Mouse (Mus musculus) limb, embryonic 13.5 days (tissue): ENCODE results near the gene Nr1h2. TPM values are rescaled to one million over a fixed set of nuclear protein-coding genes. Genes with fewer than 3 reads are reported as not detected.

Experiments used
- ATAC-seq: fragments of 200-750 bp; cut with Nextera tagmentation; 2 replicates; pipeline ENCODE4 v1.8.0; 2017; ENCODE audit warnings: low read depth, moderate number of reproducible peaks, moderate TSS enrichment; ENCODE audit not compliant: low FRiP score
- H3K27ac ChIP-seq: fragments of 300-500 bp; sonication (generic); 2 replicates; pipeline ENCODE4 v1.5.1; 2015; ENCODE audit warnings: inconsistent platforms, mild to moderate bottlenecking, moderate library complexity
- H3K27me3 ChIP-seq: fragments of 300-500 bp; sonication (generic); 2 replicates; pipeline ENCODE4 v1.6.1; 2015; ENCODE audit warnings: mild to moderate bottlenecking, inconsistent platforms
- H3K36me3 ChIP-seq: fragments of 300-500 bp; sonication (generic); 2 replicates; pipeline ENCODE4 v1.6.1; 2015; ENCODE audit warnings: inconsistent platforms, mild to moderate bottlenecking, moderate library complexity
- H3K4me1 ChIP-seq: fragments of 300-500 bp; sonication (generic); 2 replicates; pipeline ENCODE4 v1.6.1; 2015; ENCODE audit warnings: inconsistent platforms
- H3K4me2 ChIP-seq: fragments of 300-500 bp; sonication (generic); replicated peaks from 2 replicates; pipeline ENCODE4 v1.6.1; 2015; ENCODE audit warnings: inconsistent platforms, mild to moderate bottlenecking, moderate library complexity
- H3K4me3 ChIP-seq: fragments of 300-500 bp; sonication (generic); 2 replicates; pipeline ENCODE4 v1.5.1; 2015; ENCODE audit warnings: moderate library complexity, mild to moderate bottlenecking, inconsistent platforms
- H3K9ac ChIP-seq: fragments of 300-500 bp; sonication (generic); 2 replicates; pipeline ENCODE4 v1.6.1; 2015; ENCODE audit warnings: mild to moderate bottlenecking, inconsistent platforms
- H3K9me3 ChIP-seq: fragments of 300-500 bp; sonication (generic); 2 replicates; pipeline ENCODE4 v1.6.1; 2016; ENCODE audit warnings: inconsistent platforms
- WGBS: fragments of 180-500 bp; shearing (Covaris S2); methylation state at CpG from one replicate; pipeline ENCODE4 v1.1.7; 2015; 5-methylcytosine and 5-hydroxymethylcytosine counted together
- polyA plus RNA-seq: library from polyadenylated mRNA; unstranded; fragments of >200 nt; fragmentation: Nextera tagmentation; extraction: Ambion mirVana; gene quantifications from 2 replicates; pipeline ENCODE4 v1.2.1, GENCODE M21; 2015

The Nr1h2 gene
- 70.5 and 72.4 TPM in 2 replicates for polyA plus RNA-seq

- Histone ChIP-seq H3K4me1 (peaks cover 13% of the 10 kb centered on the region), H3K9ac (peak within 1 kb of the TSS; percentile 73), H3K36me3 (peaks cover 32% of the 10 kb centered on the region), H3K27ac (peak within 1 kb of the TSS; percentile 98), H3K9me3 (no peaks in the 10 kb centered on the region), H3K4me2 (peak within 1 kb of the TSS; percentile 69), H3K27me3 (no peaks in the 10 kb centered on the region), H3K4me3 (peak within 1 kb of the TSS; percentile 91)
- ATAC-seq, result peak; percentile 84
- under 1% methylated on average over 22 of the region's 22 CpGs for WGBS
Measured at GRCm38 (mm10) chr7:44553826-44554225, at the start of gene Nr1h2. Nr1h2 (minus strand) TSS chr7:44553951.

GRCm38 (mm10) chr7:44603186-44603855, 49.6 kb upstream of the Nr1h2 start:
- H3K36me3 ChIP-seq, result no peaks in the 10 kb centered on the region
- 3% methylated on average over 20 of the region's 20 CpGs for WGBS
- H3K4me3 ChIP-seq, result peak overlapping the region; percentile 37
- H3K4me2 ChIP-seq, result peak overlapping the region; percentile 62
- H3K27ac ChIP-seq, result no peak overlapping the region
- peaks cover 13% of the 10 kb centered on the region; the same call in 1 of the 2 replicates for H3K4me1 ChIP-seq
- ATAC-seq, result no peak
- peaks cover 84% of the 10 kb centered on the region for H3K27me3 ChIP-seq
- H3K9me3 ChIP-seq, result no peaks in the 10 kb centered on the region
- no peak overlapping the region for H3K9ac ChIP-seq

DNA sequence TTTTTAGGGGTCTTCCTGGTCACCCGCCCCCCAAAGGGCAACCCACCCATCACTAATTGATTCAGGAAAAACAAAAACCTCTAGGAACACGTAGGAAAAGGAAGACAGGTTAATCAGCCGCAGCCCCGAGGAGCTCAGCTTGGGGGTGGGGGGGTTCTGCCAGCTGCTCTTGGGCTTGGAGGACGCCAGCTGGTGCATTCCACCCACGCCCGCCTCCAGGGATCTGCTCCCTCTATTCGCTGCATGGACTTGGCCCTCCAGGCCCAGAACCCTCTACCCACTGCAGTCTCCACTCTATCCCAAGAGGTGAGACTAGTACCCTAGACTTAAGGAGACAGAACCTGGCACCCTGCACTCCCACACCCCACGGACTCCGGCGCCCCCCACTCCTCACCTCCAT, 48.7 kb upstream of the Nr1h2 start:
- WGBS, result 10% methylated on average over 11 of the region's 11 CpGs
- no peak overlapping the region for H3K4me2 ChIP-seq
- peaks cover 76% of the 10 kb centered on the region for H3K27me3 ChIP-seq
- no peak overlapping the region for H3K27ac ChIP-seq
- no peaks in the 10 kb centered on the region for H3K36me3 ChIP-seq
- H3K9me3 ChIP-seq, result no peaks in the 10 kb centered on the region
- peaks cover 13% of the 10 kb centered on the region; the same call in 1 of the 2 replicates for H3K4me1 ChIP-seq
- H3K9ac ChIP-seq, result no peak overlapping the region
- no peak overlapping the region for H3K4me3 ChIP-seq
- no peak for ATAC-seq

- Histone ChIP-seq H3K9ac (0 out of 2 replicates have a peak overlapping the region, but pooled peaks have one; percentile 43), H3K36me3 (no peaks in the 10 kb centered on the region), H3K27ac (no peak overlapping the region), H3K27me3 (peaks cover 68% of the 10 kb centered on the region), H3K9me3 (no peaks in the 10 kb centered on the region), H3K4me2 (no peak overlapping the region), H3K4me1 (peaks cover 13% of the 10 kb centered on the region; the same call in 1 of the 2 replicates), H3K4me3 (no peak overlapping the region)
- WGBS, result 12% methylated on average over 19 of the region's 19 CpGs
- ATAC-seq, result no peak
Measured at GRCm38 (mm10) chr7:44601646-44602045, 47.9 kb upstream of the Nr1h2 start.

DNA sequence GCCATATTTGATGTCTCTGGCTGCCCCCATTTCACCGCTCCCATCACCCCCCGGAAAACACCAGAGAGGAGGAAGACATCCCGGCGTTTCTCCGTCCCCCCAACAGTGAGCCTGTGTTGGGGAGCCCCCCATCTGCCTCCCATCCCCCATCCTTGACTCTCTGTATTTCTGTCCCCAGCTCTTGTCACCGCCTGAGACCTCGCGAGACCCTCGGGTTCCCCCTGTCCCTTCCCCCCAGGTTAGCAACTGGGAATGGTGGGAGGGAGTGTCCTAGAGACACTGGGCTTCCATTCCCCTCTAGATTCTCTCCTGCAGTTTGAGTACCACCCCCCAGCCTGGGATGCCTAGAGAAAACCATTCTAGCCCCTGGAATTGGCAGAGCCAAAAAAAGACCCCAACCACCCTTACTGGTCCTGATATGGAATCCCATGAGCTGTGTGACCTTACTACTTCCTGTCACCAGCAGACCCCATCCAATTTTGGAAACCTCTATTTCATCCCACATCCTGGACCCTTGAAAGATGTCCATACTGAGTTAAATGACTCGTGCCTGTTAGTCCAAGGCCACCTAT, 47.0 kb upstream of the Nr1h2 start:
- Histone ChIP-seq H3K9me3 (no peaks in the 10 kb centered on the region), H3K4me2 (no peak overlapping the region), H3K27me3 (peaks cover 59% of the 10 kb centered on the region), H3K4me3 (no peak overlapping the region), H3K9ac (no peak overlapping the region), H3K27ac (no peak overlapping the region), H3K4me1 (peaks cover 13% of the 10 kb centered on the region; the same call in 1 of the 2 replicates), H3K36me3 (no peaks in the 10 kb centered on the region)
- no peak for ATAC-seq
- WGBS, result 74% methylated on average over 10 of the region's 10 CpGs

GRCm38 (mm10) chr7:44598336-44598735, 44.6 kb upstream of the Nr1h2 start:
- Histone ChIP-seq H3K4me2 (no peak overlapping the region), H3K9ac (no peak overlapping the region), H3K36me3 (no peaks in the 10 kb centered on the region), H3K4me1 (peaks cover 6% of the 10 kb centered on the region), H3K27me3 (peaks cover 46% of the 10 kb centered on the region), H3K27ac (no peak overlapping the region), H3K4me3 (no peak overlapping the region), H3K9me3 (no peaks in the 10 kb centered on the region)
- 86% methylated on average over 11 of the region's 12 CpGs for WGBS
- ATAC-seq, result no peak

DNA sequence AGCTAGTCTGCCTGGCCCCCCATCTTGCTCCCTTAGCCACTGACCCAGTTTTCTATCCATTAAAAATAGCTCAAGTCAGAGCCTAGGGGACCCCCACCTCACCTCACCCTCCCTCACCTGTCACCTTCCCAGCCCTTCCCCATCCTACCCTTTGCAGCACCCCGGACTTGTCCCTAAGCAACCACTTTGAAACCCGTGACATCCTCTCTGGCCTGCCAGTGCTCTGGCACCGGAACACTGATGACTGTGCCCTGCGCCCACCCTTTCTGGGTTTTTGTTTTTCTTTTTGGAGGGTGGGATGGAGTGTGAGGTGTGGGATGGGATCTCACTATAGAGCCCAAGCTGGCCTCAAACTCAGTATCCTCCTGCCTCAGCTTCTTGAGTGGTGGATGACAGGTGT, 43.9 kb upstream of the Nr1h2 start:
- 89% methylated on average over 4 of the region's 4 CpGs for WGBS
- no peak for ATAC-seq
- Histone ChIP-seq H3K4me2 (no peak overlapping the region), H3K27ac (no peak overlapping the region), H3K36me3 (no peaks in the 10 kb centered on the region), H3K27me3 (peaks cover 46% of the 10 kb centered on the region), H3K4me3 (no peak overlapping the region), H3K9ac (no peak overlapping the region), H3K9me3 (no peaks in the 10 kb centered on the region), H3K4me1 (peaks cover 9% of the 10 kb centered on the region)

- H3K27me3 ChIP-seq, result peaks cover 46% of the 10 kb centered on the region
- no peak for ATAC-seq
Measured at GRCm38 (mm10) chr7:44596996-44597538, 43.3 kb upstream of the Nr1h2 start.

DNA sequence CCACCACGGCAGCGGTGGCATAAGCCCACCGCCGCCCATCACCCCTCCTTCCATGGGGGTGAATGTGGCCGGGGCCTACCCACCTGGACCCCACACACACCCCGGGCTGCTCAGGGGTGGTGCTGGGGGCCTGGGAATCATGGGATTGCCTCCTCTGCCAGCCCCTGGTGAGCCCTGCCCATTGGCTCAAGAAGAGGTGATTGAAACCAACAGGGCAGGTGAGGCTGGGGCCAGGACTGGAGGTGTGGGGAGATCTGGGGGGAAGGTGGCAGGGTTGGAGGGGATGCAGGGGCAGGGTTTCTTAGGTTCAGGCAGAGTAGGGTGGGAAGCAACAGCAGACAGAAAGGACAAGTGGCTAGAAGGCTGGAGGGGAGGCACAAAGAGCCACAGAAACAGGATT, 42.3 kb upstream of the Nr1h2 start:
- H3K9ac ChIP-seq, result no peak overlapping the region
- peaks cover 46% of the 10 kb centered on the region for H3K27me3 ChIP-seq

More at GRCm38 (mm10) chr7:44596996-44597538, 43.3 kb upstream of the Nr1h2 start:
- Histone ChIP-seq H3K4me3 (no peak overlapping the region), H3K36me3 (no peaks in the 10 kb centered on the region), H3K9me3 (no peaks in the 10 kb centered on the region), H3K4me2 (no peak overlapping the region), H3K9ac (no peak overlapping the region), H3K4me1 (peaks cover 9% of the 10 kb centered on the region), H3K27ac (no peak overlapping the region)
- WGBS, result 46% methylated on average over 5 of the region's 5 CpGs

GRCm38 (mm10) chr7:44595131-44595561, 41.4 kb upstream of the Nr1h2 start:
- Histone ChIP-seq H3K4me2 (no peak overlapping the region), H3K4me3 (no peak overlapping the region), H3K9me3 (no peaks in the 10 kb centered on the region), H3K36me3 (no peaks in the 10 kb centered on the region), H3K27me3 (peaks cover 45% of the 10 kb centered on the region), H3K27ac (no peak overlapping the region), H3K9ac (no peak overlapping the region), H3K4me1 (peaks cover 21% of the 10 kb centered on the region)
- 92% methylated on average over 20 of the region's 20 CpGs for WGBS
- ATAC-seq, result no peak

More for the DNA sequence above, 42.3 kb upstream of the Nr1h2 start:
- H3K4me2 ChIP-seq, result no peak overlapping the region
- no peak overlapping the region for H3K4me3 ChIP-seq
- H3K27ac ChIP-seq, result no peak overlapping the region
- no peaks in the 10 kb centered on the region for H3K36me3 ChIP-seq
- ATAC-seq, result no peak
- 92% methylated on average over 6 of the region's 6 CpGs for WGBS
- H3K4me1 ChIP-seq, result peaks cover 18% of the 10 kb centered on the region
- no peaks in the 10 kb centered on the region for H3K9me3 ChIP-seq

DNA sequence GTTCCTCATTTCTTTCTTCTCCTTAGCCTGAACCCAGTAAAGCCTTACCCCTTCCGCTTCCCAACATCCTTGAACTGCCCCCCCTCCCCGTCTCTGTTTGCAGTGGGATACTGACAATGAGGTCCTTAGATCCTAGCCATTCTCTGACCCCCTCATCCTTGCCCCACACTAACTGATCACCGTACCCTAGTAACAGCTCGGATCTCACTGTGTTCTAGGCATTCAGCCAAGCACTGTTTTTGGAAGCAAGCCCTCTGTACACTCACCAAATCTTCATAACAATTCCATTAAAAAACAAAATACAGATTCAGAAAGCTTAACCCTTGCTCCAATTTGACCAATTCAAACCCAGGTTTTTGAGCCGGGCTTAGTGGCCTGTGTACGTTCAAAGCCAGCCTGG, 40.5 kb upstream of the Nr1h2 start:
- Histone ChIP-seq H3K36me3 (no peaks in the 10 kb centered on the region), H3K9me3 (no peaks in the 10 kb centered on the region), H3K4me1 (peaks cover 29% of the 10 kb centered on the region), H3K4me3 (no peak overlapping the region), H3K4me2 (no peak overlapping the region), H3K9ac (no peak overlapping the region), H3K27me3 (peaks cover 51% of the 10 kb centered on the region), H3K27ac (no peak overlapping the region)
- WGBS, result 69% methylated on average over 6 of the region's 6 CpGs
- ATAC-seq, result no peak

GRCm38 (mm10) chr7:44593775-44594174, 40.0 kb upstream of the Nr1h2 start:
- H3K27ac ChIP-seq, result no peak overlapping the region
- peaks cover 56% of the 10 kb centered on the region for H3K27me3 ChIP-seq
- WGBS, result under 1% methylated on average over 22 of the region's 22 CpGs
- H3K9me3 ChIP-seq, result no peaks in the 10 kb centered on the region
- H3K4me2 ChIP-seq, result peak overlapping the region; percentile 27
- H3K4me1 ChIP-seq, result peaks cover 34% of the 10 kb centered on the region
- H3K36me3 ChIP-seq, result no peaks in the 10 kb centered on the region
- H3K9ac ChIP-seq, result no peak overlapping the region
- peak; percentile 14 for ATAC-seq
- no peak overlapping the region for H3K4me3 ChIP-seq
